Mouse (Mus musculus): ENCODE results near the gene Sema3d. TPM values are rescaled to one million over a fixed set of nuclear protein-coding genes. Genes with fewer than 3 reads are reported as not detected.

The Sema3d gene
- 1.1 and 3.5 TPM in 2 replicates for polyA plus RNA-seq (2012; rRNA removed)

GRCm38 (mm10) chr5:12383133-12383959 lies at the start of gene Sema3d:
Sema3d (plus strand) TSS chr5:12383385.

Data from central nervous system, embryonic 14 days (tissue).